Mouse (Mus musculus) forebrain, embryonic 16.5 days (tissue): ENCODE measurements around the gene Ndufs6. TPM values are rescaled to one million over a fixed set of nuclear protein-coding genes. Genes with fewer than 3 reads are reported as not detected.

ENCODE experiments used
- ATAC-seq: fragments of 200-750 bp; cut with Nextera tagmentation; 2 replicates; pipeline ENCODE4 v1.8.0; 2017; ENCODE audit warnings: mild to moderate bottlenecking, moderate library complexity
- H3K27ac ChIP-seq: fragments of 300-500 bp; sonication (generic); 2 replicates; pipeline ENCODE4 v1.5.1; 2014; ENCODE audit warnings: low read length, control low read depth
- H3K27me3 ChIP-seq: fragments of 300-500 bp; sonication (generic); replicated peaks from 2 replicates; pipeline ENCODE4 v1.6.1; 2014; ENCODE audit warnings: low read length; ENCODE audit not compliant: control insufficient read depth, insufficient read depth
- H3K36me3 ChIP-seq: fragments of 300-500 bp; sonication (generic); 2 replicates; pipeline ENCODE4 v1.6.1; 2014; ENCODE audit not compliant: control insufficient read depth, insufficient read depth
- H3K4me1 ChIP-seq: fragments of 300-500 bp; sonication (generic); replicated peaks from 2 replicates; pipeline ENCODE4 v1.6.1; 2014; ENCODE audit warnings: low read length; ENCODE audit not compliant: control insufficient read depth, insufficient read depth
- H3K4me2 ChIP-seq: fragments of 300-500 bp; sonication (generic); 2 replicates; pipeline ENCODE4 v1.6.1; 2014; ENCODE audit warnings: mild to moderate bottlenecking, low read length, control low read depth
- H3K4me3 ChIP-seq: fragments of 300-500 bp; sonication (generic); replicated peaks from 2 replicates; pipeline ENCODE4 v1.5.1; 2014; ENCODE audit warnings: mild to moderate bottlenecking, low read length, control low read depth
- H3K9ac ChIP-seq: fragments of 300-500 bp; sonication (generic); replicated peaks from 2 replicates; pipeline ENCODE4 v1.6.1; 2014; ENCODE audit warnings: low read depth, low read length, control low read depth
- H3K9me3 ChIP-seq: fragments of 300-500 bp; sonication (generic); 2 replicates; pipeline ENCODE4 v1.6.1; 2016; ENCODE audit warnings: low read length; ENCODE audit not compliant: control insufficient read depth
- WGBS: fragments of 180-500 bp; shearing (Covaris S2); extraction: QIAGEN DNeasy Blood & Tissue Kit; methylation state at CpG from one replicate; pipeline ENCODE4 v1.1.7; 2014; 5-methylcytosine and 5-hydroxymethylcytosine counted together
- polyA plus RNA-seq: library from polyadenylated mRNA; unstranded; fragments of >200 nt; fragmentation: Nextera tagmentation; extraction: Ambion mirVana; gene quantifications from 2 replicates; pipeline ENCODE4 v1.2.1, GENCODE M21; 2015

The Ndufs6 gene
- polyA plus RNA-seq, 1 experiment from 2014 or later = 333 TPM

- H3K36me3 ChIP-seq = no peaks in the 10 kb centered on the region
- H3K27me3 ChIP-seq = peaks cover 79% of the 10 kb centered on the region
- H3K4me2 ChIP-seq = no peak overlapping the region
- ATAC-seq = no peak
- H3K9ac ChIP-seq = no peak overlapping the region
- H3K27ac ChIP-seq = no peak overlapping the region
- WGBS = 2% methylated on average over 22 of the region's 22 CpGs
- peaks cover 21% of the 10 kb centered on the region for H3K4me1 ChIP-seq
- H3K4me3 ChIP-seq = no peak overlapping the region
- H3K9me3 ChIP-seq = no peaks in the 10 kb centered on the region
Measured at GRCm38 (mm10) chr13:73270451-73271081, 57.8 kb downstream of the Ndufs6 start.

GRCm38 (mm10) chr13:73269891-73270290 is 58.5 kb downstream of the Ndufs6 start:
- WGBS = 12% methylated on average over 3 of the region's 3 CpGs
- no peak for ATAC-seq

More at GRCm38 (mm10) chr13:73269891-73270290, 58.5 kb downstream of the Ndufs6 start:
- H3K4me3 ChIP-seq = no peak overlapping the region
- no peaks in the 10 kb centered on the region for H3K9me3 ChIP-seq
- H3K4me1 ChIP-seq = peaks cover 26% of the 10 kb centered on the region
- no peak overlapping the region for H3K9ac ChIP-seq
- no peaks in the 10 kb centered on the region for H3K36me3 ChIP-seq
- peaks cover 84% of the 10 kb centered on the region for H3K27me3 ChIP-seq
- no peak overlapping the region for H3K27ac ChIP-seq
- no peak overlapping the region for H3K4me2 ChIP-seq

Other genes with a start within 250 kb of the Ndufs6 start
- 0.14 TPM in 1 of 2 replicates, not detected in the other for gene Irx4, start 68.1 kb downstream of the Ndufs6 start, polyA plus RNA-seq
- gene Mrpl36, start within 50 bp of the Ndufs6 start, polyA plus RNA-seq = 92.2 and 93.9 TPM in 2 replicates
- 62.3 and 64.7 TPM in 2 replicates for gene Lpcat1, start 138.7 kb upstream of the Ndufs6 start, polyA plus RNA-seq
- 0.14 and 1.1 TPM in 2 replicates for gene Slc6a3, start 208.2 kb upstream of the Ndufs6 start, polyA plus RNA-seq